Mouse (Mus musculus) hindbrain, embryonic 12.5 days (tissue): ENCODE data around the gene Selenof. TPM values are rescaled to one million over a fixed set of nuclear protein-coding genes. Genes with fewer than 3 reads are reported as not detected.

ENCODE experiments used
- ATAC-seq: fragments of 200-750 bp; cut with Nextera tagmentation; 2 replicates; pipeline ENCODE4 v1.8.0; 2017; ENCODE audit warnings: moderate TSS enrichment; ENCODE audit not compliant: low FRiP score
- H3K27ac ChIP-seq: fragments of 300-500 bp; sonication (generic); 2 replicates; pipeline ENCODE4 v1.5.1; 2016; ENCODE audit warnings: mild to moderate bottlenecking
- H3K27me3 ChIP-seq: fragments of 300-500 bp; sonication (generic); 2 replicates; pipeline ENCODE4 v1.6.1; 2016; ENCODE audit warnings: mild to moderate bottlenecking
- H3K36me3 ChIP-seq: fragments of 300-500 bp; sonication (generic); 2 replicates; pipeline ENCODE4 v1.6.1; 2016; ENCODE audit warnings: mild to moderate bottlenecking
- H3K4me1 ChIP-seq: fragments of 300-500 bp; sonication (generic); 2 replicates; pipeline ENCODE4 v1.6.1; 2016
- H3K4me2 ChIP-seq: fragments of 300-500 bp; sonication (generic); replicated peaks from 2 replicates; pipeline ENCODE4 v1.6.1; 2016; ENCODE audit warnings: mild to moderate bottlenecking
- H3K4me3 ChIP-seq: fragments of 300-500 bp; sonication (generic); 2 replicates; pipeline ENCODE4 v1.5.1; 2016; ENCODE audit warnings: mild to moderate bottlenecking
- H3K9ac ChIP-seq: fragments of 300-500 bp; sonication (generic); 2 replicates; pipeline ENCODE4 v1.6.1; 2016; ENCODE audit warnings: mild to moderate bottlenecking, moderate library complexity
- H3K9me3 ChIP-seq: fragments of 300-500 bp; sonication (generic); replicated peaks from 2 replicates; pipeline ENCODE4 v1.6.1; 2016; ENCODE audit warnings: mild to moderate bottlenecking
- WGBS: fragments of 180-500 bp; shearing (Covaris S2); methylation state at CpG from one replicate; pipeline ENCODE4 v1.1.7; 2016; 5-methylcytosine and 5-hydroxymethylcytosine counted together
- polyA plus RNA-seq: library from polyadenylated mRNA; unstranded; fragments of >200 nt; fragmentation: Nextera tagmentation; extraction: Ambion mirVana; gene quantifications from 2 replicates; pipeline ENCODE4 v1.2.1, GENCODE M21; 2016

The Selenof gene
- 452 and 477 TPM in 2 replicates for polyA plus RNA-seq

DNA sequence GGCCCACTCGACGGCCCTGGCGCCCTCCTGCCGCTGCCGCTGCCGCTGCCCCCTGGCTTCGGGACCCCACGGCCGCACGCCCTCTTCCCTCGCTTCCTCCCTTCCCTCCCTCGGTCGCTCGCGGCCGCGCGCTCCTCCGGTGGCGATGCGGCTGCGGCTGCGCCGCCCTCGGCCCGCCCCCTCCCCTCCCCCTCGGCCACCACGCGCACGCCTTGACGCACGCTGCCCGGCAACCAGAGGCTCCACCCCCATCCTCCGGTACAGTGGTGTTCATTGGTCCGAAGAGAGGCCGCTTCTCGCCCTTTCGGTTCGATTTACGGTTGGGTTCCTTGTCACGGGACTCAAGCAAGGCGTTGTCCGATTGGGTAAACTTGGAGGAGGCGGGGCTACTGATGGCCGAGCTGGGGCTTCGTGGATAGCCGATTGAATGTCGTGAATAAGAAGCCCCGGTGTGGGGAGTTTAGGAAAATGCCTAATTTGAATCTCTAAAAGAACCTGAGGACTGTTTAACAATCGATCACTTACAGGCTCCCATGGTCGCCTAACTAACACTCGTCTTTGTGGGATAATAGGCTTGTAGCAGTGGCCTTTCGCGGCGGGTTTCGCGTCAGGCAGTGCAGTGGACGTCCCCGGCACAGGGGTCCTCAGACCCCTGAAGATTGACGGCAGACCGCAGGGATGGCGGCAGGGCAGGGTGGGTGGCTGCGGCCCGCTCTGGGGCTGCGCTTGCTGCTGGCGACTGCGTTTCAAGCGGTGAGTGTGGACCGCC is at the start of gene Selenof, which contains the start of gene Hs2st1:
TSS of gene Selenof (plus strand) at position 258 of the 769 bp plus-strand sequence.
TSS of gene Hs2st1 (minus strand) at position 135 of the 769 bp plus-strand sequence.
- Histone ChIP-seq H3K36me3 (no peaks in the 10 kb centered on the region; the same call in 1 of the 2 replicates), H3K4me1 (peaks cover 28% of the 10 kb centered on the region), H3K27ac (peak within 1 kb of the TSS; percentile 96), H3K4me2 (peak within 1 kb of the TSS; percentile 90), H3K4me3 (peak within 1 kb of the TSS; percentile 81), H3K27me3 (no peaks in the 10 kb centered on the region), H3K9me3 (no peaks in the 10 kb centered on the region), H3K9ac (peak within 1 kb of the TSS; percentile 93)
- ATAC-seq, result peak; percentile 98
- under 1% methylated on average over 56 of the region's 69 CpGs for WGBS

DNA sequence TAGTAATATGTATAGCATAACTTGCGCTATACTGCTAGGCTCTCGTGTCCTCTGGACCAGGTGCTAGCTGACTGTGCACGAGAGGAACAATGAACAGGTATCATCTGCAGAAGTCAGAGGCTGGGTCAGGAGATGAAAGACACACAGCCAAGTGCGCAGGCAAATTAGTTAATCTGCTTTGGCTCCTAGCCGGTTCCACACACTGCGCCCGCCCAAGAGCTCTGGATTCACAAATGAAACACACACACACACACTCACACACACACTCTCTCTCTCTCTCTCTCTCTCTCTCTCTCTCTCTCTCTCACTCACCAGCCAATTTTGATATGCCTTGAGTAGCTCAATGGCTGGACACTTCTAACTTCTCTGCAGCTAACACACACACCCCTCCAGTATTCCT is 42.2 kb upstream of the Selenof start:
- Histone ChIP-seq H3K9ac (no peak overlapping the region), H3K27me3 (no peaks in the 10 kb centered on the region), H3K4me2 (no peak overlapping the region), H3K27ac (no peak overlapping the region), H3K4me3 (no peak overlapping the region), H3K36me3 (no peaks in the 10 kb centered on the region), H3K4me1 (0 out of 2 replicates have a peak, but pooled peaks cover 11% of the 10 kb centered on the region), H3K9me3 (no peaks in the 10 kb centered on the region)
- WGBS, result 95% methylated on average over 7 of the region's 7 CpGs
- no peak for ATAC-seq

DNA sequence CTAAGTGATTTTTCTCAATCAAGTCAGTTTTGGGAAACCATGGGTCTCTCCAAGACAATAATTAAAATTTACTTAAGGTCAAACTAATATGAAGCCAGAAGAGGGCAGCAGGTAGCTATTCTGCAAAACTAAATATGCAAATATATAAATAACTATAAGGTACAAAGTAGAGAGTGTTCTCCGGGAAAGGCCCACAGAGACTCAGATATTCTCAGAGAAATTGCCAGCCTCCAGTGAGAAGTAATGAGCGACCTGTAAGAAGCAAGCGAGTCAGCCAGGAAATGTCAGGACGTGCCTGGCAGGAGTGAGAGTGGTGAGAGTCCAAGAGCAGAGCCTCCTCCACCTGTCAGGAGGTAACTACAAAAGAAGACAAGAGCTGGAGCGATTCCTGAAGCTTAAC is 39.1 kb upstream of the Selenof start:
- H3K36me3 ChIP-seq, result no peaks in the 10 kb centered on the region
- no peak for ATAC-seq
- WGBS, result 69% methylated on average over 5 of the region's 5 CpGs
- no peak overlapping the region for H3K4me3 ChIP-seq
- no peaks in the 10 kb centered on the region for H3K9me3 ChIP-seq
- no peak overlapping the region for H3K4me2 ChIP-seq
- 0 out of 2 replicates have a peak, but pooled peaks cover 11% of the 10 kb centered on the region for H3K4me1 ChIP-seq
- no peak overlapping the region for H3K9ac ChIP-seq
- H3K27me3 ChIP-seq, result no peaks in the 10 kb centered on the region
- H3K27ac ChIP-seq, result no peak overlapping the region

DNA sequence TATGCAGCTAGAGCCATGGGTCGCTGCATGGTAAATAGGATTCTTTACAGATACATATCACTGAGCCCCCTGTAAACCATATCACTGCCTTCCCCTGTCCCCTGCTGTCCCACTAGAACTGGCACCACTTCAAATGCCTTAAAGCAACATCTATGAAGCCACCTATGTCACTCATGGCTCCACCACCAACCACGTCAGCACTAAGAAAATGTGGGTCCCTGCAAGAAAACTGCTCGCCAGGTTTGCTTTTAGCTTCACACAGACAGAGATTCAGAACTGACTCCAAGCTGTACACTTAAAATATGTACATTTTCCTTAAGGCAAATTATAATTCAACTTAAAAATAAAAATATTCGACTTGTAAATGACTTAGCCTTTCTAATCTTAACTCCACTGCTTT is 35.0 kb upstream of the Selenof start:
- Histone ChIP-seq H3K4me1 (0 out of 2 replicates have a peak, but pooled peaks cover 11% of the 10 kb centered on the region), H3K4me3 (no peak overlapping the region), H3K27me3 (no peaks in the 10 kb centered on the region), H3K27ac (no peak overlapping the region), H3K9me3 (no peaks in the 10 kb centered on the region), H3K36me3 (no peaks in the 10 kb centered on the region), H3K4me2 (no peak overlapping the region), H3K9ac (no peak overlapping the region)
- ATAC-seq, result no peak
- WGBS, result 92% methylated on average over 4 of the region's 4 CpGs

DNA sequence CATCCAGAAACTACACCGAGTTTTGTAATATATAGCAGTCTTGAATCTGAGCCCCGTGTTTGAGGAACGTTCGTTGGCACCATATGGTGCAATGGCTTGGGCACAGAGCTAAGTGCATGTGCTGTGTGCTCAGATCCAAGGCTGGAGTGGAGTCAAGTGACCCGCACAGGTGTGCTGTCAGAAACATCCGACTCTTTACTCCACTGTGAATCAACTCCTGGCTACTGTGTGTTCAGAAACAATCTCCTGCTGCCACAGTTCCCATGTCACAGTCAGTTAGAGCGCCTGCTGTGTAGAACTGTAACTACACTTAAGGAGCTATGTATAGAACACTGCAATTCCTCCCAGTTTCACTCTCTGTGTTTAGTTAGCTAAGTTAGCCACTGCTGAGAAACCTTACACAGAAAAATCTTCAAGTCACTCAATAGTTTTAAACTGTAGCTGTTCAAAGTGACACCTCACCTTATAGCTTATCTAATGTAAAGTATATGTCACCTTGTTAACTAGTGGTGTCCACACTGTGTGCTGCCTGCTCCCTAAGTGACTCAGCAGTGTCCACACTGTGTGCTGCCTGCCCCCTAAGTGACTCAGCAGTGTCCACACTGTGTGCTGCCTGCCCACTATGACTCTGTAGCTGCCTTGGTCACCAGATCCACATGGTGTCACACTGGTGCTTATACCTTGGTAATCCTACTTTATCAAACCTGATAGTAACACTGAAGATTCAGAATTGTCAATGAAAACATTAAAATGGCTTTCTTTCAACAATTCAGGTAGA is 32.8 kb upstream of the Selenof start:
- no peak for ATAC-seq
- no peak overlapping the region for H3K4me3 ChIP-seq
- no peak overlapping the region for H3K27ac ChIP-seq
- no peaks in the 10 kb centered on the region for H3K36me3 ChIP-seq
- H3K4me1 ChIP-seq, result no peaks in the 10 kb centered on the region
- no peak overlapping the region for H3K9ac ChIP-seq
- H3K4me2 ChIP-seq, result no peak overlapping the region
- WGBS, result 83% methylated on average over 7 of the region's 7 CpGs
- H3K9me3 ChIP-seq, result no peaks in the 10 kb centered on the region
- H3K27me3 ChIP-seq, result no peaks in the 10 kb centered on the region

DNA sequence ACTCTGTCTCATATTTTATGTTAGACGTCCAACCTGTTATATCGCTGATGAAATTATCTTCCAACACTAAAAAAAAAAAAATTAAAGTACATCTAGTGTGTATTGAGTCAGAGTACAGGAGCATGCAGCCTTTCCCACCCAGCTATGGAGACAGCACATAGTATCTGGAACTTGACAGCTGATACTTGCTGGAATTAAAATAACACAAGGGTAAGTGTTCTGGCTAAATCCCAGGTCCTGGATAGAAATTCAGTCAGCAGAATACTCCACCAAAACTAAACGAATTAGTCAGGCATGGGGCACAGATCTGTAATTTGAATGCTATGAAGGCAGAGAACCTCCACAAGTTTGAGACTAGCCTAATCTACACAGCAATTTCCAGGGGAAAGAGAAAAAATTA is 31.1 kb upstream of the Selenof start:
- Histone ChIP-seq H3K4me3 (no peak overlapping the region), H3K4me1 (no peaks in the 10 kb centered on the region), H3K4me2 (no peak overlapping the region), H3K36me3 (no peaks in the 10 kb centered on the region), H3K9me3 (no peaks in the 10 kb centered on the region), H3K27me3 (no peaks in the 10 kb centered on the region), H3K27ac (no peak overlapping the region), H3K9ac (no peak overlapping the region)
- ATAC-seq, result no peak
- WGBS, result 84% methylated on average over 3 of the region's 3 CpGs

DNA sequence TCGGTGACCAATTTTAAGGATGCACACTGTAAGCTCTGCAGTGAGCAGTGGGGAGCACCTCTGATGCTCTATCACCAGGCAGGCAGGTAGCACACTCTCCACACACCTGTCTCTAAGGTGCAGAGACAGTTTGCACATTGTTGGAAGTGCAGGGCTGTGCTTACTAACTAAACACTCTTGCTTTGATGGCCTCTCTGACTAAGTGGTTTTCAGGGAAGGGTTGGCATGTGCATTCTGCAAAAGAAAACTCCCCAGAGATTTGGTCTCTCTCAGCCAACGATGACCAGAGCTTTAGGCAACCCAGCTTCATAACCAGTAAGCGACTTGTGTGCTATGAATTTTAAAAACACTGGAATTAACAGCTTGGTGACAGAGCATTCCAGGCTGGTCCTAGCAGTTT is 29.3 kb upstream of the Selenof start:
- WGBS, result 75% methylated on average over 3 of the region's 3 CpGs
- Histone ChIP-seq H3K27me3 (no peaks in the 10 kb centered on the region), H3K4me3 (no peak overlapping the region), H3K27ac (no peak overlapping the region), H3K4me2 (no peak overlapping the region), H3K36me3 (no peaks in the 10 kb centered on the region), H3K9ac (no peak overlapping the region), H3K9me3 (no peaks in the 10 kb centered on the region), H3K4me1 (peaks cover 6% of the 10 kb centered on the region; the same call in 1 of the 2 replicates)
- no peak for ATAC-seq

DNA sequence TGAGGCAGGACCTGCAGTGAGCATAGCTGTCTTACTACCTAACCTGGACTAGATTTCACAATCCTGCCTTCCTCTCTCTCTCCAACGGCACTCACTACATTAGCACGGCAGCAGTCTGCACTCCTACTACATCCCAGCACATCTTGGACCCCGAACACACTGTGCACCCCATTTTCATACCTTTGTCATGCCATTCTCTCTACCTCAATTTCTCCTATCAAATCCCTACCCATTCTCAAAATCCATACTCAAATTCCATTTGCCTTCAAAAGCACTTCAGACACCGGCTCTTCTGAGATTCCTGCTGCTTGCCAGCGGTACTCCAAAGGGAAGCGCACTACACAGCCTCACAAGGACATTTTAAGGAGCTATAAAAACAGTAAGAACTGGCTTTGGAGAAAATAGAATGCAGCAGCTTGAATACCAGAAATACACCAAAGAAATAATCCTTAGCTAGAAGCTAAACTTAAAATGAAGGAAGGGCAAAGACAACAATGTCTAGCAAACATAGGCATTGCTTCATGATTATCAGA is 28.1 kb upstream of the Selenof start:
- H3K4me3 ChIP-seq, result no peak overlapping the region
- 85% methylated on average over 6 of the region's 6 CpGs for WGBS
- no peaks in the 10 kb centered on the region for H3K27me3 ChIP-seq
- H3K4me2 ChIP-seq, result no peak overlapping the region
- ATAC-seq, result no peak
- no peaks in the 10 kb centered on the region for H3K9me3 ChIP-seq
- no peak overlapping the region for H3K27ac ChIP-seq
- H3K36me3 ChIP-seq, result no peaks in the 10 kb centered on the region
- H3K9ac ChIP-seq, result no peak overlapping the region
- H3K4me1 ChIP-seq, result peaks cover 13% of the 10 kb centered on the region; the same call in 1 of the 2 replicates

DNA sequence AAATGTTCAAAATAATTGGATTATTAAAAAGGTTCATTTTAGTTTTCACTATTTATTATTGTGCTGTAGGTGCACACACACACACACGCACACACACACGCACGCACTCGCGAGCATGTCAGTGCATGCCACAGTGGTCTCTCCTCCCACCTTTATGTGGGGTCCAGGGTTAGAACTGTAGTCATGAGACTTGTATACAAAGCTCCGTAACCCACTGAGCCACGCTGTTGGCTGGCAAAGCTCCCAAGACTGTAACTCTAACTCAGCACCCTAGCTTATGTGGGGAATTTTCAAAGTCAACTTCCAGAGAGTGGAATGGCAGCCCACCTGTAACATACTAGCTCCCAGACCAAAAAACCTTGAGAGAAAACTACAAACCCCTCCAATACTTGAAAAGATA is 25.0 kb upstream of the Selenof start:
- Histone ChIP-seq H3K27me3 (no peaks in the 10 kb centered on the region), H3K27ac (no peak overlapping the region), H3K4me2 (no peak overlapping the region), H3K9me3 (no peaks in the 10 kb centered on the region), H3K9ac (no peak overlapping the region), H3K36me3 (no peaks in the 10 kb centered on the region), H3K4me3 (no peak overlapping the region), H3K4me1 (peaks cover 17% of the 10 kb centered on the region; the same call in 1 of the 2 replicates)
- ATAC-seq, result no peak
- WGBS, result 92% methylated on average over 7 of the region's 7 CpGs

DNA sequence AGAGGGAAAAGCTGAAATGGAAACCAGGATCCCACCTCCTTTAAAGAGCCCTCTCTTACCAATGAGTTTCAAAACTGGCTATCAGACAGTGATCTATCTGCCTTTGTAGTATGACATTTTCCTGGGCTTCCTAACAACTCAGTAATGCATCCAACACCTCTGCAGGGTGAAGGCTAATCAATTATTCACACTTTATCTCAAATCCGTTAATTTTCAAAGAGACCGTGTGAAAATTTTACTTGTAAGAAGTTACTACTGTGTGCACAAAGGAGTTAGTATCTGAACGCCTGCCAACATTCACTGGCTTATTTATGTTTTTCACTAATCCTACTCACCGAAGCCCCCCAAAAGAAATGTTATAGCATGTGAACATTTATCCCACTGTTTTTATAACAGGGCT is 24.3 kb upstream of the Selenof start:
- WGBS, result 45% methylated on average over 4 of the region's 4 CpGs
- Histone ChIP-seq H3K27ac (no peak overlapping the region), H3K27me3 (no peaks in the 10 kb centered on the region), H3K4me1 (peaks cover 17% of the 10 kb centered on the region; the same call in 1 of the 2 replicates), H3K36me3 (no peaks in the 10 kb centered on the region), H3K4me3 (no peak overlapping the region), H3K9ac (no peak overlapping the region), H3K9me3 (no peaks in the 10 kb centered on the region), H3K4me2 (no peak overlapping the region)
- no peak for ATAC-seq

DNA sequence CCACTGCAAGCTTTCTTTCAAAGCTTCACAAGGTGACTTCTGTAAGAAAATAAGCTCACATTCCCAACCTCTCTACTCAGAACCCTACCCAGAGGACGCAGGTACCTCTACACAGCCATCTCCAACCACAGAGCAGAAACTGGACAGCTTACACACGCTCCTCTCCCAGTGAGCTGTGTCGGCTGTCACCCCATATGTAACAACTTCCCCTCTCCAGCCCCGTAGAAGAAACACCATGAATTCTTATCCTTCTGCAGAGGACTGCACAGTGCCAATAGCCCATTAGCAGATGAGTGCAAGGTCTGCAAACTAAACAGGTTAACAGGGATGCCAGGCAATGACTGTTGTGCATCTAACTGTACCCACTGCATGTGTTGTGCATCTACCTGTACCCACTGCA is 23.6 kb upstream of the Selenof start:
- Histone ChIP-seq H3K27ac (no peak overlapping the region), H3K27me3 (no peaks in the 10 kb centered on the region), H3K4me2 (no peak overlapping the region), H3K36me3 (no peaks in the 10 kb centered on the region), H3K9me3 (no peaks in the 10 kb centered on the region), H3K9ac (no peak overlapping the region), H3K4me1 (peaks cover 23% of the 10 kb centered on the region; the same call in 1 of the 2 replicates), H3K4me3 (no peak overlapping the region)
- 63% methylated on average over 4 of the region's 4 CpGs for WGBS
- ATAC-seq, result no peak

DNA sequence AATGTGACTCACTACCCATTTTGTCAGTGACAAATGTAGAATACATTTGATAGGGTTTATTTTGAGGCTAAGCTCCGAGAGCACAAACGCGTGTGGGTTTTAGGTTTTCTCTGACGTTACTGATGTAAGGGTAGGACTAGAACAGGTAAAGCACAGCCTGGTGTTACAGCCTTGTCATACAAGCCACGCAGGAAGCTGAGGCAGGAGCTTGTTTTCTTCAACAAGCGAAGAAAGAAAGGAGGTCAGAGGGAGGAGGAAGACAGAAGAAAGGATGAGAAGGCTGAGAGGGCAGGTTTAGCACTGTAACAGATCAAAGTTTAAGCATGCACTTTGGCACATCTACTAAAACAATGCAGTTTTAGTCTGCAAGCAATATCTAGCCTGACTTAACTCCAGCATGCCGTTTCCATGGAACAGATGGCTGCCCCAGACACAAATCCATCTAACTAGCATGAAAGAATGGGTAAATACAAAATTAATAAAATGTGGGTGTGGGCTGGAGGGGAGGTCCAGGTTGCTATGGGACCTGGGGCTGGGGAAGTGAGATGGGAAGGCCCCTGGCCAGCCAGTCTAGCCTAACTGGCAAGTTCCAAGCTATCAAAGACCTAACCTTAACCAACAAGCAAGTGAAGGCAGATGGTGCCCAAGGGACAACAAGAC is 21.8 kb upstream of the Selenof start:
- WGBS, result 86% methylated on average over 7 of the region's 7 CpGs
- Histone ChIP-seq H3K9ac (no peak overlapping the region), H3K9me3 (no peaks in the 10 kb centered on the region), H3K4me2 (no peak overlapping the region), H3K27me3 (no peaks in the 10 kb centered on the region), H3K36me3 (no peaks in the 10 kb centered on the region), H3K27ac (no peak overlapping the region), H3K4me3 (no peak overlapping the region), H3K4me1 (peaks cover 26% of the 10 kb centered on the region; the same call in 1 of the 2 replicates)
- no peak for ATAC-seq
